Mouse (Mus musculus): ENCODE measurements at regions not wholly inside any gene's neighbourhood (a gene's known extent, or its start where the extent isn't known, plus 50 kb on each side); places are given as distances from the start of the nearest gene placed in this dataset.

DNA sequence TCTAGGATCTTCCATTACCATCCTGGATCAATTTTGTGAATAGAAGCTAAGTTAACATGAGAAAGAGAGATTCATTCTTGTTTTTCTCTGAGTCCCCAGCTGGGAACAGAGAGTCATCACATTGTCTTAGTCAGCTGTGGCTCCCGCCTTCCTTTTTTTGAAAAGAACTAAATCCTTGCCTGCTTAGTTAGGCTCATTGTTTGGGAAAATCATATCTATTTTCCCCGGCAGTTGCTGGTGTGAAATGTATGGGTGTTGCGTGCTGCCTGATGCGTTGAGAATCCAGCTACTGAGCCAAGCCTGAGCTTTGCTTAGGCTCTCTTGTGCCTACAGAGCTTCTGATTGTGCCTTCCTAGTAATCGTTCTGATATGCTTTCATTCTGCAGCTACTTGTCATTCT is 66.3 kb downstream of the Fam50b start:
- CTCF ChIA-PET: no interaction called here

DNA sequence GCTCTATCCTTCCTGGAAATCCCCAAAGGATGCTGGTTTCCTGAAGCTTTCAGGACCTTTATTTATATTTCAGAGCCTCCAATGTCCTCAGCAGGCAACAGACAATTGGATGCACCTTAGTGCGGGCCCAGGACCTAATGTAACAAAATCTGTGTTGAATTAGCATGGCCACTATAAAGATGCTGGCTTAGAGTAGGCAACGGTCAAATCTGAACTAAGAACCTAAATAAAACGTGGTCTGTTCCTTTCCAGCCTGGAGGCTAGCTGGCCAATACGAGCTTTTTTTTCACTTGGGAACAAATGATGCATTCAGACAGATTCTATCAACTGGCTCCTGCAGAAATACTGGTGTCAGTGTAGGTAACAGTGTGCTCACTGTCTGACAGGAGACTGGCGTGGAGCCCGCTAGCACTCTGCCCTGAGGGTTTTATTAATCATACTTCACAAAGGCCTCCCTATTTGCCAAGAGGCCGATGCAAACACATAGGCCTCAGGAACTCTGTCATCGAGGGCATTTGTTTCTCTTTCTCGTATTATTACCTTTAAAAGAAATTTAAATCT is 68.5 kb upstream of the Prpf4b start:
- CTCF ChIA-PET: no interaction called here

DNA sequence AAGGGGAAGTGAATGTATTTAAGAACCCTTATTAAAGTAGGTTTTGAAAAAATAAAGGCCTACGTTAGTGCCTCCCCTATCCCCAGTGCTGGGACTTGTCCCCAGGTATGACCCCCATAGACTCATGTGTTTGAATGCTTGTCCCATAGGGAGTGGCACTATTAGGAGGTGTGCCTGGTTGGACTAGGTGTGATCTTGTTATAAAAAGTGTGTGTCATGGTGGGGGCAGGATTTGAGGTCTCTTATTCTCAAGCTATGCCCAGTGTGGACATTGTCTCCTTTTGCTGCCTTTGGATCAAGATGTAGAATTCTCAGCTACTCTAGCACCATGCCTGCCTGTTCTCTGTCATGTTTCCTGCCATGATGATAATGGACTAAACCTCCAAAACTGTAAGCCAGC is 65.6 kb upstream of the Prpf4b start:
- CTCF ChIA-PET: no interaction called here

DNA sequence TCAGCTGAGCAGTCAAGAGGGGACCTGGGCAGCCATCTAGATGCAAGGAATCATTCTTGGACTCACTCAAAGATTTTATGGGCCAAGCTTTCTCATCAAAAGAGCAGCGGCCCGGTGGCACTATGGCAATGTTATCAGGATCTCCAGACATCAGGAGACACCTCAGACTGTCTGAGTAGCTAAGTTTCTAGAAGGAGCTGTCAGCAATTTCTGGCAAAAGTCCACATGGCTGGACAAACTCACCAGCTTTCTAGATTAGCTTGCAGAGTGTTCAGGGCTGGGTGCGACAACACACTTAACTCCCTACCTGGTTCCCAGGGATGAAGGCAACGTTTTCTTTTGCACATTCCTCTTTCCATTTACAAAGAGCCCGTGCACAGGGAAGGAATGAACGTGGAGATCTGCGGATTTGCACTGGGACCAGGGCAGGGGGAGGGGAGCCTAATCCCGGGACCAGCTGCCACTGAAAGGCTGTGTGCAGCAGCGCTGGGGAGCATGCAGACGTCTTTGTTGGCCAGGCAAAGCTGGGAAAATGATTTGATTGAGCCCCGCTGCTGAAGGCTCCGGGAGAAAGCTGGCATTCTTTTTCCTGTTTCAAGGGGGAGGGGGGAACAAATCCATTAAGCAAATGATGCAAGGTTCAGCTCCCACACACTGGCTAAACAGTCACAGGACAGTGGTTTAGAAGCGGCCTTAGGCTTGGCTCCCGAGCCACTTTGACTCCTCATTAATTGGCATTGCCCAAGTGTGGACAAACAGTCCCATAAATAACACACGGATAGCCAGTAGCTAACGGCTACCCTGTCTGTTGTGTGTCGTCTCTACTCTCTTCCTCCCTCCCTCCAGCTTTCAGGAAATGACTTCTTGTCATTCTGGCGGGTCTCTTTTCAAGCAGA is 60.7 kb upstream of the Prpf4b start:
- CTCF ChIA-PET: interaction anchor here (0.7 kb wide), 2 partner anchors 8 to 12 kb away, joined by 3 to 5 read pairs; no protein-coding TSS in a partner anchor

DNA sequence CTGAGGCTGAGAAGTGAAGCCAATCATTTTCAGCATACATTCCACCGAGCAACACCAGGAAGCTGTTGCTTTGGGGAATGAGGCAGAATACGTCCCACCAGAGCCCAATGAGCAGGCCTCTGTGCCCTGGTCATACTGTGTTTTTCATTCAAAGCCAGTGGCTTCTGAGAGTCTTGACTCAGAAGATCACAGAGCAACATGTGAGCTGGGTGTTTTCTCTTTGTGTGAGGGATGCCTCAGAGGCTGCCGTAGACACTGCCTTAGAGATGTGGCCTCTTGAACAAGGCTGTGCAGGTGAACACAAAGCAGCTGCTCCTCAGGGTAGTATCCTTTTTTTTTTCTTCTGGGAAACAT is 60.1 kb upstream of the Prpf4b start:
- CTCF ChIA-PET: no interaction called here

DNA sequence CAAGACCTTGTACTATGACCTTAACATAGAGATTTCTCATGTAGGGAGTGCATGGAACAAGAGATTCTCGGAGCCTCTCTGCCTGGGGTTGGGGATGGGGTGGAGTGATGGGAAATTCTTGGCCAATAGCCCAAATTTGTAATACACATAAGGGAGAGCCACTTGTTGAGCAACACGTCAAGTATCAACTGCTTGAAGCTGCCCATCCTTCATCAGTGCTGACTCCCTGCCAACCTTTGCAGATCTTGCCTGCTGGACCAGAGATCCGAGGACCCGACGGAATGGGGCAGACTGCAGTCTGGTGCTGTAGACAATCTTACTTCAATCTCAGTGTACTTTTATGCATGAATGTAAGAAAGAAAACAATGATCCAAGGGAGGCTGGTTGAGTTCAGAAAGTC is 56.9 kb upstream of the Prpf4b start:
- CTCF ChIA-PET: no interaction called here

DNA sequence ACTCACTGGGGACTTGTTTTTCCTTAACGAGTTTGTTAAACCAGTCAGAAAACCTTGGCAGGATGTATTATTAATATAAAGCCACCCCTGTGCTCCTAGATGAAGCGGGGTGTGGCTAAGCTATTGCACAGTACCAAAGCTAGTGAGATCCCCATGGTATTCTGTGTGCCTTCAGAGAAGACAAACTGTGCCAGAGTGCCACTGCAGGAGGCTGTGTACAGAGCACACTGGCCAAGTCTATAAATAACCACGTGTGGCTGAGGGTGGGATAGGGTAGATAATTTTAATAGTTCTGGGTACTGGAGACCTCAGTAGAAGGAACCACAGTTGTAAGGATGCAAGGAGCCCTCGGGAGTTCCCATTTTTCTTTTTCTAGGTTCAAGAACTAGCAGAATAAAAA is 54.7 kb upstream of the Prpf4b start:
- CTCF ChIA-PET: no interaction called here

DNA sequence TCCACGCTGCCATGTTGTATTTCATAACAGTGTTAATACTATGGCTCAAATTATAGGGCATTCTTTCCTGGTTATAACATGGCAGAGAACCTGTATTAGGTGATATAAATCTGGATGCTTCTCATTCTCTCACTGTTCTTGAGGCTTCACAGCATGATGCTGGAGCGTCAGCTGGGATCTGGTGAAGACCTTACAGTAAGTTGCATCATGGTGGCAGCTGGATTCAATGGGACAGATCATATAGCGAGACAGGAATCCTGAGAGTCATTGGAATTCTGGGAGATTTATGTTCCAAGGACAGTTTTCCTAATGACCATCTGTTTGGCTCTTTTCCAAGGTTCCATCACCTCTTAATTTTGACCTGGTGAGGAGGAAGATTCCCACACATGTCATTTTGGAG is 53.2 kb upstream of the Prpf4b start:
- CTCF ChIA-PET: interaction anchor here (0.6 kb wide), 2 partner anchors 8 kb away, joined by 3 to 5 read pairs; no protein-coding TSS in a partner anchor

DNA sequence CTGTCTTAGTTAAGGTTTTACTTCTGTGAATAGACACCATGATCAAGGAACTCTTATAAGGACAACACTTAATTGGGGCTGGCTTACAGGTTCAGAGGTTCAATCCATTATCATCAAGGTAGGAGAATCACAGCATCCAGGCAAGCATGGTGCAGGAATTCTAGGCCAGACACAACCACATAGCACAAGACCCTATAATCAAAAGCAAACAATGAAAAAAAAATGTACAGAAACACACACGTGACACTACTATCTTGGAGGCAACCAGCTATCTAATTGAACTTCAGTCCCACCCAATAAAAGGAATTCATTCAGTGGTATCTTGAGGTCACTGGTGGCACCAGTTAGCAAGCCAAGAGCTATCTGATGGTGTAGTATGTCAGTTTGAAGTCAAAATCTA is 50.9 kb upstream of the Prpf4b start:
- CTCF ChIA-PET: no interaction called here
